Comparison of ENCODE assay signal across 23 mouse cellular contexts in the genomic region with DNA sequence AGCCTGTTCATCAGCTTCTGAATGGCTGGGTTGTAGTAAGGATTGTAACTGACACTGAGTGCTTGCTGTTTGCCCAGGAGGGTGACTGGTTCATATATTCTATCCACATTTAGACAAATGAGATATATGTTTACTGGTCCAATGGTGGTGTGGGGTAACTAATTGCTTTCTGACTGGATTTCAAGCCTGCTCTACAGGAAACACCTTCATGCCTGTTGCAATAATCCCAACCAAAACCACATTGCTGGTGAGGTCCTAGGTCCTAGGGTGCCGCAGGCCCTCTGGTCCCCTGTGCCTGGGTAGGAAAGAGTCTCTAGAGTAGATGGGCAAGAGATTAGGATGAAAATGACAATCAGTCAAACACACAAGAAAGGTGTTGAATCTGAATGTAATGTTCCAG.
"Had no signal": no experiment of that assay in that cellular context is flagged by ENCODE, and none has a peak within 500 bp of the region (broad histone marks: within the 10 kb centered on the region; RNA-seq: fewer than 3 reads in every experiment).

No protein-coding gene starts in this region.

- H3K9ac ChIP-seq: limb, embryonic 12.5 days; limb, embryonic 15.5 days; liver, embryonic 12.5 days; liver, embryonic 15.5 days; midbrain, embryonic 13.5 days; neural tube, embryonic 13.5 days had no signal

- DNase-seq: kidney, adult 2 months; layer of hippocampus, postnatal 36 days; left cerebral cortex, postnatal 4 days; lung, adult 2 months; lung, postnatal 14 days; lung, postnatal 4 days; right cerebral cortex, adult 18-20 months; right cerebral cortex, postnatal 14 days; right cerebral cortex, postnatal 4 days; thymus, postnatal 25 days had no signal

- H3K27me3 ChIP-seq: limb, embryonic 12.5 days; limb, embryonic 15.5 days; liver, embryonic 12.5 days; liver, embryonic 15.5 days; megakaryocyte, embryonic 14.5 days; midbrain, embryonic 13.5 days; neural tube, embryonic 13.5 days had no signal

- H3K4me3 ChIP-seq: limb, embryonic 12.5 days; limb, embryonic 15.5 days; liver, embryonic 12.5 days; liver, embryonic 15.5 days; megakaryocyte, embryonic 14.5 days; midbrain, embryonic 10.5 days; midbrain, embryonic 13.5 days; myocyte; neural tube, embryonic 13.5 days had no signal

- H3K36me3 ChIP-seq: limb, embryonic 12.5 days; limb, embryonic 15.5 days; liver, embryonic 12.5 days; liver, embryonic 15.5 days; midbrain, embryonic 10.5 days; midbrain, embryonic 13.5 days; neural tube, embryonic 13.5 days had no signal

- H3K27ac ChIP-seq: kidney, postnatal 0 days; limb, embryonic 12.5 days; limb, embryonic 15.5 days; liver, embryonic 12.5 days; liver, embryonic 15.5 days; midbrain, embryonic 10.5 days; midbrain, embryonic 13.5 days; neural tube, embryonic 13.5 days; stomach, postnatal 0 days had no signal

- H3K4me1 ChIP-seq: liver, embryonic 15.5 days had no signal

- H3K4me2 ChIP-seq: limb, embryonic 12.5 days; limb, embryonic 15.5 days; liver, embryonic 12.5 days; liver, embryonic 15.5 days; midbrain, embryonic 13.5 days; neural tube, embryonic 13.5 days had no signal

- ATAC-seq: intestine, postnatal 0 days; liver, embryonic 12.5 days; midbrain, embryonic 13.5 days; midbrain, embryonic 16.5 days had no signal

- H3K9me3 ChIP-seq: limb, embryonic 15.5 days; liver, embryonic 12.5 days; liver, embryonic 15.5 days; midbrain, embryonic 10.5 days; midbrain, embryonic 13.5 days; neural tube, embryonic 13.5 days had no signal
